Mouse (Mus musculus) retina, adult 2 months (tissue): ENCODE data around the gene Olfr282.
A peak's percentile ranks its signal among the peaks of the same experiment; 100 is the strongest.
"Not testable (repeated sequence)": the region's sequence is repeated elsewhere in the genome, so short reads cannot be mapped to it uniquely, and the experiment has no call there.

Source experiments
- DNase-seq: peaks from one replicate; pipeline ENCODE4 v3.0.0-alpha.2; 2012; ENCODE audit warnings: low read depth, low spot score

Olfr282 gene

DNA sequence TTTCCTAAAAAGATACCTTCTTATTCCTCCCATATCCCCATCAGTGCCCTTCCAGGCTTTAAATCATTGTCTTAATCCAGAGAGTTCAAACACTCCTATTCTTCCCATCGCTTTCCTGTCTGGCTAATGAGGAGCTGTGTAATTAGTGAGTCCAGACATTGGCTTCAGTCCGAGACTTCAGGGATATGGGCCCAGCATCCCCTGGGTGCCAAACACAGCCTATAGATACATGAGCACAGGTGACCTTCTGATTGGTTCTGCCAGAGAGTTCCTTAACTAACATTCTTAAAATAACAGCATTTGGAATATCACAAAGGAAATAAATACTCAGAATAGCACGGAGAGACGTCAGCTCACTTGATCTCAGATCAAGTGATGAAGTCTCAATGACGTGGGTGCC, at the start of gene Olfr282:
Gene Olfr282, plus strand, starts transcription at position 301 of the 400 bp plus-strand sequence.
- DNase-seq: not testable (repeated sequence)

DNA sequence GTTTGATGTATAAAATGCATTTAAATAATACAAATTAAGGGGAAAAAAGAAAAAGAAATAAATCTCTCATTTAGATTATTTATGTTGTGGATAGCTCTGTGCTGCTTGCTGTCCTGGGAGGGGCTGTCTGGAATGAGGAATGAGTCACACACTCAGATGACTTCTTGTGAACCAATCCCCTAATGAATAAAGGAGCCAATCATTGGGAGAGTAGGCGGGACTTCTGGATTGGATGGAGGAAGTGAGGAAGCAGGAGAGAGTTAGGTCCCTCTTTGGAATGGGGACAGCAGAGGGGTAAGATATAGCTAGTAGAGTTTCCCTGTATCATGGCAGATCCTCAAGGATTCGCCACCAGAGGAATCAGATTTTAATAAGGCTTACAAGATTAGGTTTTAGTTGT, 43.4 kb upstream of the Olfr282 start:
- DNase-seq: no peak

DNA sequence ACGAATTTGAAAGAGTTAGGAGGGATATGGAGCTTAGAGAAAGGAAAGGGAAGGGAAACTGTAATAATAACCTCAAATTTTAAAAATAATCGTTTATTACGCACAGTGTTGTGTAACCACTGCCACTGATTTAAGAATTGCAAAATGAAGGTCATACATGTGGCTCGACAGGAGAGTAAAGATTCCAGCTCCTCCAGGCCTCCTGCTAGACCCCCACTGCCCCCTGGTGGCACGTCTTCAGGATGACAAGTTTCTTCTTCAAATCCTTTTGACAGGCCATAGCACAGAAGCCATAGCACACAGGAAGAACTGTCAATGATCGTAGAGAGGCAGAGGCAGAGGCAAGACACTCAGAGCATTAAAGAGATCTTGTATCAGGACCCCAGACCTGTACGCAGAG, 41.2 kb upstream of the Olfr282 start:
- DNase-seq: peak; percentile 61

DNA sequence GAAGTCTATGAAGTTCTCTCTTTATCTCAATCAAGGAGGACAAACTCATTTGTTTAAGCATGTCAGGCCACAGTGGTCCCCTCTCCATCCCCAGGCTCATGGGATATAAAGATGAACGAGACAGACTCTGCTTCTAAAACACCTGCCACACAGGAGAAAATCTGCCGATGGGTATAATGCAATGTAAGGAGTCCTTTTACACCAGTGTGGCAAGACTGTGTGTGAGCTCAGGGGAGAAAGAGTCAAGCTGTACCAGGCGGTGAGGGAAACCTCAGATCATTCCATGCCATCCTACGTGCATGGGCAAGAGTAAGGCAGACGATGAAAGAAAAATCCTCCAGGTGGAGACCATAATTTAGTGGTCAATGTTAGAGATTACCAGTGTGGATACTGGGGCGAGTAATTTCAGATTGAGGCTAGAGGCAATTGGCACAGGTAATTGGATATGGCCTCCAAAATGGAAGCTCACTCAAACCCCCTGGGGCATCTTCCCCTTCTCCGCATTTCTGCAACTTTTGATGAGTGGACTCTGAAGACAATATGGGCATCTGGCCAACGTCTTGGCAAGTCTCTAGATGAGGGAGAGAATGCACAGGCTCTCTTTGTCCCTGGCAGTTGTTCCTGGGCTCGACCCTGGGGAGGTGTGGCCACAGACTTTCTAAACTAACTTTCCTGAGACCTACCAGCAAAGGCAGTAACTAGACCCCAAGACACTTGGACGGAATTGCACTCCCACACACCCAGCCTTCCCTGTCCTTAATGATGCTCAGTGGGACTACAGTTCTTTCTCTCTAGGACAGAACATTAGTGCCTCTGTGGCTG, 39.7 kb upstream of the Olfr282 start:
- no peak for DNase-seq

DNA sequence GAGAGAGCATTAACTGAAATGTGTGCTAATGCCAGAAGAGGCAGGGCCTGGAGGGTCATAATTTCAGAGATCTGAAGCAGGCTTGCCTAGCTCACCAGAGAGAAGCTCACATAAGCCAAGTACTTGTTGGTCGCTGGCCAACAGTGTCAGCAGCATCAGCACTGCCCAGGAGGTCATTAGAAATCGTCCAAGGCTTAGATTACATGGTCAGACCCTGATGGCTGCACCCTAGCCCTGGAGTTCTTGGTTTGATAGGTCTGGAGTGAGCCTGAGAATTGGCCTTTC, 39.2 kb upstream of the Olfr282 start:
- no peak for DNase-seq

DNA sequence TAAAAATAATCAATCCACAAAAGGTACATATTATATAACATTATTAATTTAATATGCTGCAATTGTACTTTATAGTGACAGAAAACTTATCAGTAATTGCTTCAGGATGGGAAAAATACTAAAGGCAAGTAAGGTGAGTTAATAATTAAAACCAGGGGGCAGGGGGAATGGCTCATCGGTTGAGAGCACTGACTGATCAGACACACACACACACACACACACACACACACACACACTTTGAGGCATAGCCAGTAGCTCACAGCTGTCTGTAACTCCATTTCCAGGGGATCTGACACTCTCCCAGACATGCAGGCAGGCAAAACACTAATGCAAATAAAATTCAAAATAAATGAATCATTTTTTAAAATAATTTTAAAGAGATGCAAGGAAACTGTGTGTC, 33.9 kb upstream of the Olfr282 start:
- DNase-seq: no peak

DNA sequence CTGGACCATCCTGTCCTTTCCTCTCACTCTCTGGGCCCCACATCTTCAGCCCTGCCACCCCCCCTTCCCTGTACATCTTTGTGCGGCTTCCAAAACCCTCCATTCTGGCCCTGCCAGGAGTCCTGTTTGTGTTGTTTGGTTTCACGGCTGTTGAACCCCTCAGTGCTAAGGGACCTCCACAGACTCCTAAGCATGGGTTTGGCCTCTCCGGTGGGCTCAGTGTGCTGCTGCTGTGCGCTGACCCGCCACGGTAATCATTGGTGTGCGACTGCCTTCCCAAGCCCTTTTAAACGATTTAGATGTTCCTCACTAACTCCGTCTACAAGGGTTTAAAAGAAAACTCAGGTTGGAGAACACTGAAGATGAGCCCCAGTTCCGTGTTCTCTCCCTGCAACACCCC, 28.7 kb upstream of the Olfr282 start:
- no peak for DNase-seq

DNA sequence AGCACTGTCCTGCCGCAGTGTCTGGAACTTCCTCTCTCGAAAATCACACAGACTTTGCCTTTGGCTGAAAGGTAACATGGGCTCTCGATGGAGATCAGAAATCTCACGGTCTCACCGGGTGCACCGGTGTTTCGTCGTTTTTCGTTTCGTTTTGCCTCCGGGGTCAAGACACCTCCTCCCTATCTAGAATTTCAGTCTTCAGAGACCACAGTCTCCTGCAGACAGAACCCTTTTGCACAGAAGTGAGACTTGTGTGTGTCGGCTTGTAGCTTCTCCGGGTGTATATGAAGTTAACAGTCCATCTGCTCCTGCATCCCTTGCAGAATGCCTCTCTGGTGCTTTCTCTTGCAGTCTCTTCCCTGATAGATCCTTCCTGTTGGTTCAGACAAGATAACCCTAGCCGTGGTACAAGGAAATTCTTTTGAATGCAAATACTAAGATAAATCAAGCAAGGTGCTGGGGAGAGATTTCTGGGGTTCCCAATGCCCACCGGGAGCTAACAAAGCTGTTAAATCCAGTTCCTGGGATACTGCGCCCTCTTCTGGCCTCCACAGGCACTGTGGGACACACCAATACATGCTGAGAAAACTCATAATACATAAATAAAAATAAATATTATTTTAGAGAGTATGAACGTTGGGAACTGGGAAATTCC, 22.5 kb upstream of the Olfr282 start:
- no peak for DNase-seq

DNA sequence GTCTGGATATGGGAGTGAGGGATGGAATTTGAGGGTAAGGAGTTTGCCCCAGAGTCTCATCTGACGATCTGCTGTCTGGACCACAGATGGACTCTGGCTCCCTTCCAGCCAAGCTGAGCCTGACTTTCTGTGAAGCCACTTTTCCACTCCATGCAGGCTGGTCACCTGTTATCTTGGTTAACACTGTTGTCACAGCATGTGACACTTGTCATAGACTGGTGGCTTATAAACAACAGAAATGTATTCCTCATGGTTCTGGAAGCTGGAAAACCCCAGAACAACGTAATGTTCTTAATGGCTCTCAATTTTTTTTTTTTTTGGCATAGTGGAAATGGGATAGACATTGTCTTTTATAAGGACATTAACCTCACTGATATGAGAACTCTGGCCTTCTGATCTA, 21.4 kb upstream of the Olfr282 start:
- DNase-seq: no peak

DNA sequence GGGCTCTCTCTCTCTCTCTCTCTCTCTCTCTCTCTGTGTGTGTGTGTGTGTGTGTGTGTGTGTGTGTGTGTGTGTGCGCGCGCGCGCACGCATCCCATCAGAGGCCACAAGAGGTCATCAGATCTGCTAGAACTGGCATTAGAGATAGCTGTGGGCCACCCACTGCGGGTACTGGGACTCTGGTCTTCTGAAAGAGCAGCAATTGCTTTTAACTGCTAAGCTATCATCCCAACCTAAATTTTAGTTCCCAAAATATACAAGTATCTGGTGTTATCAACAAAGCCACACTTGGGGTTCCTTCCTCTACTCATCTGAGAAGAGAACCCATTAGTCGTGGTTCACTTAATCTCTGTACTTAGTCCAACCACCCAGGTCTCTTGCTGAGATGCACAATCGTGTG, 20.8 kb upstream of the Olfr282 start:
- no peak for DNase-seq

DNA sequence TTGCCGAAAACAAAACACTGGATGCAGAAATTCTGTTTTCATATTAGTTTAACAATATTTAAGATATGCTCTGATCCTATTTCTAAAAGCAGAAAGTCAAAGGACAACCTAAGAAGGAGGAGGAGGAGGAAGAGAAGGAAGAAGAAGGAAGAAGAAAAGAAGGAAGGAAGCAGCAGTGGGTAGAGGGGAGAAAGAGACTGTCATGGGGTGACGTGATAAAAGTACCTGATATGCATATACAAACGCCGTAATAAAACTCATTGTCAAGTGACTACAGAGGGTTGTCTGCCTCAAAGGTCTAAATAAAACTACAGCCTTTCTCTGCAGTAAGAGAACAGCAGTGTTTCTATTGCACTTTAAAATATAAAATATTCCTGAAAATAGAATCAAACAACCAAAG, 15.0 kb upstream of the Olfr282 start:
- no peak for DNase-seq

DNA sequence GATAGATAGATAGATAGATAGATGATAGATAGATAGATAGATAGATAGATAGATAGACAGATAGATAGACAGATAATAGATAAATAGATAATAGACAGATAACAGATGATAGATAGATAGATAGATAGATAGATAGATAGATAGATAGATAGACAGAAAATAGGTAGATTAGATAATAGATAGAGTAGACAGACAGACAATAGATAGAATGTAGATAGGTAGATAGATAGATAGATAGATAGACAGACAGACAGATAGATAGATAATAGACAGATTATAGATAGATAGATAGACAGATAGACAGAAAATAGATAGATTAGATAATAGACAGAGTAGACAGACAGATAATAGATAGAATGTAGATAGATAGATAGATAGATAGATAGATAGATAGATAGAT, 14.2 kb upstream of the Olfr282 start:
- DNase-seq: not testable (repeated sequence)

DNA sequence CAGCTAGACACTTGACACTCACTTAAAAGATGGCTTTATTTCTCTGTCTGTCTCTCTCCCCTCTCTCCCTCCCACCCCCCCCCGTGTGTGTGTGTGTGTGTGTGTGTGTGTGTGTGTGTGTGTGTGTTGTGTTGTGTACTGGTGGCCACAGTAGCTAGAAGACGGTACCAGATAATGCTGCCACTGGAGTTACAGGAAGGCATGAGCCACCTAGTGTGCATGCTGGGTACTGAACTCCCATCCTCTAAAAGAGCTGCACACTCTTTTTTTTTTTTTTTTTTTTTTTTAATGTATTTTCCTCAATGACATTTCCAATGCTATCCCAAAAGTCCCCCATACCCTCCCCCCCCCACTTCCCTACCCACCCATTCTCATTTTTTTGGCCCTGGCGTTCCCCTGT, 13.7 kb upstream of the Olfr282 start:
- not testable (repeated sequence) for DNase-seq

DNA sequence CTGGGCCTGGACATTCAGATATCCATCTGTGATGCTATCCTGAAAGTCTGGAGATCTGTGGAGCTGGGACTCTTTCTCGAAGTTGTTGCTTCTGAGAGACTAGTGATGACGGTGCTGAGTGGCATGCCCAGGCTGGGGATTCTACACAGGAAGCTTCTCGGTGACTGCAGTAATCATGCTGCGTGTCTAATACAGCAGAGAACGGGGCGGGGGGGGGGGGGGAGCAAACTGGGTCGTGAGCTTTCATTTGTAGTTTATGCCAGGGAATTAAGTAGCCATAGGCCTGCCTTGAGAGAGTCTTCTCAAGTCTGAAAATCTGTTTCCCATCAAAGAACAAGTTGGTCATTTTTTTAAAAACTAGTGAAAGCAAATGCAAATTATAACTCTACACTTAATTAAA, 12.9 kb upstream of the Olfr282 start:
- DNase-seq: no peak

DNA sequence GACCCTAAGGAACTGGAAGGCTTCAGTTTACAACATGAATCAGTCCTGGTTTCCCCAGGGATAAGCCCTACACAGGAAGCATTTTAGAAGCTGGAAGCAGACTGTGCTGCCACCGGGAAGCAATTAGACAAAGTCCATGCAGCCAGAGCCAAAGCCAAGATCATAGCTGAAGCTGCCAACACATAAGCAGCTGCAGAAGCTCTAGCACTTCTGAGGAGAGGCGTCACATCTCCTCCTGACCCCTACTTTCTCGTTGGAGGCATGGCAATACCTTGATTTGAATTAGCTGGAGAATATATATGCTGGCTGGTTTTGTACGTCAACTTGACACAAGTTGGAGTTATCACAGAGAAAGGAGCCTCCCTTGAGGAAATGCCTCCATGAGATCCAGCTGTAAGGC, 10.1 kb upstream of the Olfr282 start:
- no peak for DNase-seq

DNA sequence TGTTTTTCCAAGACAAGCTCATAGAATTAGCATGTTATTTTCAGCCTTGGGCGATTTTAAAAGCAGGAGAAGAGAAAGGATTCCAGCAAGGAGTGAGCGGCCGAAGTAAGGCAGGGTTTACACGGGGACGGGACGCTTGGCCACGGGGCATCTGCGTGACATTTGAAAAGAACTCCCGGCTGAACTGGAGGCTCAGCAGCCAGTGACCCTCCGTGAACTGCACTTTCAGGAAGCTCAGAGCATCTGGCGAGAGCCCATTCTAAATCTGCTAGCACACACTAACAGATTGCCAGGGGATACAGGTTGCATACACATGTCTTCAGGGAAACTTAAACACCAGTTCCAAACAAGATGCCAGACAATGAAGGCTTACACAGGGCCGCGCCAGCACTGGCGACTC, 6.7 kb upstream of the Olfr282 start:
- no peak for DNase-seq

DNA sequence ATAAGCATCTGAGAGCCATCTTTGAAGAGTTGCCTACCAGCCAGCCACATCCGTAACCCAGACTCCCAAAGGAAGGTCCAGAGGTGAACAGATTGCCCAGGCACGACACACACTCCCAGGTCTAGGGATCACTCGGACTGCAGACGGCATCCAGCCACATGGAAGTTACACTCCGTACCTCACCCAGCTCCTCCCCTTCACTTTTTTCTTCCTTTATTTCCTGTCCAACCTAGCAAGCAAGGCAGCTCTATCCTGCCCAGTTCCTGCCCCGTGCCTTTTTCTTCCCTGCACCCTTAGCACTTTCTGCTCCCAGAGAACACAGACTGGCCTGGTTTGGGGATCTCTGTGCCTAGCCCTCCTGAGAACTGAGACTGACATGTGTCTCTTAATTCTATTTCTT, 6.3 kb upstream of the Olfr282 start:
- no peak for DNase-seq

DNA sequence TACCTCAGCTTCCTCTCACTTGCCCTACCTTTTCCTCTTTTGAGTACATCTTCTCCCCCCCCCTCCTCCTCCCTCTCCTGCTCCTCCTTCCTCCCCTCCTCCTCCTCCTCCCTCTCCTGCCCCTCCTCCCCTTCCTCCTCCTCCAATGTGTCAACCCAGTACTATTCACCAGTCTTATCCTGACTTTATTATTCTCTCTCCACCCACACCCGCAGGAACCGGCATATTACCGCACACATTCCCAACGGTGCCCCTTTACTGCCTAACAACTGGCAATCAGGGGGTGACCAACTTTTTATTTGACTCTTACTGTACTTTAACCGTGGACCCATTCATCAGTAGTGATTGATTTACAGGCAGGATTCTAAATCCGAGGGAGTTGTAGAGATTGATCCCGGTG, 5.8 kb upstream of the Olfr282 start:
- DNase-seq: no peak

DNA sequence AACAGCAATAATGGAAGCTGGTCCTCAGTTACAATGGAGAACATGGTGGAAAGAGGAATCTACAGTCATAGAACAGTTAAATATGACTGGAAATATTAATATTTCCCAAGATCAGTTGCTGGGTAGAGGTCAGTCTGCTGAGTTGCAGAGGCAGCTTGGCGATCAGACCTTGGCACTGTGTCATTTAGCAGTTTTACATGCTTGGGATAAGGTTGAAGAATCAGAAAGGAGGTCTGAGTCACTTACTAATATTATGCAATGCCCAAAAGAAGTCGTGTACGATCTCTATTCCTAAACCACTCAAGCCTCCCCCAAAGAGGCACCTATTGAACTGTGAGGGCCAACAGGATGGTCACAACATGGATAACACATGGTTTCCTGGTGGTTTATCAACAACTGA, 13.5 kb downstream of the Olfr282 start:
- no peak for DNase-seq

DNA sequence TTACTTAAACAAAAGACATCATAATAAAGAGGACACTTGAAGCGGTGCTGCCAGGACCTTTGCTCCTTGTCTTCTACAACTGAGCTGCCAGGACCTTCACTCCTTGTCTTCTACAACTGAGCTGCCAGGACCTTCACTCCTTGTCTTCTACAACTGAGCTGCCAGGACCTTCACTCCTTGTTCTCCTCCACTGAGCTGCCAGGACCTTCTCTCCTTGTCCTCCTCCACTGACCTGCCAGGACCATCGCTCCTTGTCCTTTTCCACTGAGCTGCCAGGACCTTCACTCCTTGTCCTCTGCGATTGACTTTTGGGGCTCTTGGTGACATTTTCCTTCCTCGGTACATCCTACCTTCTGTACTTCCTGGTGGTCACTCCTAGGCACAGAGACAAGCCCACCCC, 17.5 kb downstream of the Olfr282 start:
- DNase-seq: peak; percentile 16

DNA sequence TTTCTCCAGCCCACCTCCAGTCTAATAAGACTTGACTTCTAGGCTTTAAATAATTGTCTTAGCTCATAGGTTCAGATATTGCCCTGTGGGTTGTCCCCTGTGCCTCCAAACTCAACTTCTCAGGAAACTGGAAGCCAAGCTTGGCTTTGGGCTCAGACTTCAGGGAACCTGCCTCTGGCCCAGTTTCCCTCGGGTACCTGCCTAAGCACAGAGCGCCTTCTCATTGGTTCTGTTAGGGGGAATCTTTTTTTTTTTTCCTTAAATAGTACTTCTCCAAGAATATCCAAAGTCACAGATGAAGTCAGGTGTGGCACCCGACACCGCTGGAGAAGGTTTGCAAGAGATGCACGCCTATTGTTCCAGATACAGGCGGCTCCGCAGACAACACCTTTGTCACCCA, 21.3 kb downstream of the Olfr282 start, which contains the start of gene Olfr281:
Gene Olfr281, plus strand, starts transcription at position 301 of the 400 bp plus-strand sequence.
- no peak for DNase-seq

DNA sequence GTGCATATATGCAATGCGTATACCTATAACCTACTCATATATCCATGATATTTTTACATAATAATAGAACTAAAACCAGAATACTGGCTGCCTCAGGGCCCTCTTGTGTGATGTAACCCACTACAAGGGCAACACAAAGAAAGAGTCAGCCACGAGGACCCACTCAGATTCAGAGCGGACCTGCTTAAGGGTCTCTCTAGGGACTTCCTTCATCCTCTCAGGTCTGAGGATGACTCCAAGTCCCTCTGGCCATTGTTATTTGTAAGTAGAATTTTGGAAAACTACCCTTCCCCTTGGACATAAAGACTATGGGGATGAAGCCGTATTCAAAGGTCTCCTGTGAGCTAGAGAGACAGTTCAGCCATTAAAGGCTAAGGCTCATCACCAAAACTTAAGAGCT, 38.6 kb downstream of the Olfr282 start, which contains the start of gene OR5BS1P:
Gene OR5BS1P, plus strand, starts transcription at position 301 of the 400 bp plus-strand sequence.
- DNase-seq: no peak

DNA sequence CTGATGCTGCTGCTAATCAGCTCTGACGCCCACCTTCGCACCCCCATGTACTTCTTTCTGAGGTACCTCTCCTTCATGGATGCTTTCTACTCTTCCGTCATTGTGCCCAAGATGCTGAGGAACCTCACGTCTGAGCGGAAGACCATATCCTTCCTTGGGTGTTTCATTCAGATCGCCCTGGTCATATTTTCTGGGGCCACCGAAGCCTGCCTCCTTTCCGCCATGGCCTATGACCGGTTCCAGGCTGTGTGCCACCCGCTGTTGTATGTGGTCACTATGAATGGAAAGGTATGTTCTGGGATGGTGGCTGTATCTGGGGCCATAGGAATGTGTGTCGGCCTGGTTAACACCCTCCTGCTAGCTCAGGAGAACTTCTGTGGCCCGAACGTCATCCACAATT, 40.5 kb downstream of the Olfr282 start:
- no peak for DNase-seq
